ENCODE assay signal across 8 mouse cellular contexts in genomic region chr4:127989347-127989995, GRCm38 (mm10). TPM values are rescaled to one million over a fixed set of nuclear protein-coding genes. Genes with fewer than 3 reads are reported as not detected.
DNase-seq lines count a peak whose midpoint lies in the region; ATAC-seq and TF ChIP-seq lines count a peak whose summit lies in the region.
"Had no signal": no experiment of that assay in that cellular context is flagged by ENCODE, and none has a peak within 500 bp of the region (broad histone marks: within the 10 kb centered on the region; RNA-seq: fewer than 3 reads in every experiment).

No protein-coding gene starts in this region.

- H3K9ac ChIP-seq in neural tube, embryonic 11.5 days (ENCODE audit: low read length) = no peak overlapping the region

- H3K9me3 ChIP-seq in embryonic facial prominence, embryonic 10.5 days = no peaks in the 10 kb centered on the region
- H3K9me3 ChIP-seq in neural tube, embryonic 11.5 days (ENCODE audit: control insufficient read depth, low read length) = no peaks in the 10 kb centered on the region

- DNase-seq in cerebellum, adult 8-10 months = peak; percentile 67
- DNase-seq in embryonic facial prominence, embryonic 10.5 days (ENCODE audit: low spot score) = peak; percentile 54
- peak; percentile 55 to 68 for DNase-seq in layer of hippocampus, adult 2 months (ENCODE audit: low spot score in 2 of 2)
- DNase-seq in neural tube, embryonic 11.5 days (ENCODE audit: low spot score) = peak; percentile 58
- DNase-seq in adipocyte (ENCODE audit: low spot score) = no peak
- DNase-seq in urinary bladder, adult 18-20 months (ENCODE audit: low spot score in 2 of 2) = no peak

- H3K27ac ChIP-seq in embryonic facial prominence, embryonic 10.5 days (replicated peaks) = no peak overlapping the region
- no peak overlapping the region for H3K27ac ChIP-seq in layer of hippocampus, adult 2 months
- H3K27ac ChIP-seq in neural tube, embryonic 11.5 days (ENCODE audit: low read depth, low read length) = no peak overlapping the region

- H3K27me3 ChIP-seq in embryonic facial prominence, embryonic 10.5 days (replicated peaks; ENCODE audit: low read depth, poor library complexity, severe bottlenecking) = peaks cover 67% of the 10 kb centered on the region
- peaks cover 45% of the 10 kb centered on the region for H3K27me3 ChIP-seq in neural tube, embryonic 11.5 days (ENCODE audit: control insufficient read depth, insufficient read depth, low read length)

- ATAC-seq in neural tube, embryonic 11.5 days (ENCODE audit: insufficient read depth, low FRiP score, low TSS enrichment) = no peak
- ATAC-seq in granulocyte monocyte progenitor cell, adult 5-6 weeks (replicated peaks; ENCODE audit: poor library complexity, severe bottlenecking) = no peak

- WGBS in embryonic facial prominence, embryonic 10.5 days = 7% methylated on average over 18 of the region's 18 CpGs
- 7% methylated on average over 18 of the region's 18 CpGs for WGBS in neural tube, embryonic 11.5 days

- H3K4me3 ChIP-seq in embryonic facial prominence, embryonic 10.5 days = peak overlapping the region; percentile 66
- H3K4me3 ChIP-seq in layer of hippocampus, adult 2 months = peak overlapping the region; percentile 80
- H3K4me3 ChIP-seq in neural tube, embryonic 11.5 days (ENCODE audit: low read depth, low read length) = peak overlapping the region; percentile 54

- H3K4me2 ChIP-seq in neural tube, embryonic 11.5 days (ENCODE audit: low read depth) = peak overlapping the region; percentile 83

- peaks cover 35% of the 10 kb centered on the region for H3K4me1 ChIP-seq in embryonic facial prominence, embryonic 10.5 days
- H3K4me1 ChIP-seq in neural tube, embryonic 11.5 days (ENCODE audit: control insufficient read depth, insufficient read depth, low read length) = peaks cover 3% of the 10 kb centered on the region; the same call in 1 of the 2 replicates

- H3K36me3 ChIP-seq in embryonic facial prominence, embryonic 10.5 days (replicated peaks) = no peaks in the 10 kb centered on the region
- no peaks in the 10 kb centered on the region for H3K36me3 ChIP-seq in neural tube, embryonic 11.5 days (ENCODE audit: control insufficient read depth, insufficient read depth, low read length)

- peak; percentile 88 for TF ChIP-seq CTCF in layer of hippocampus, adult 2 months (conservative IDR thresholded peaks at IDR 0.05)

RNA-seq across cellular contexts. Expression of gene Csmd2, which starts 1.8 kb away (rescaled TPM):
- 0.29 and 0.31 TPM in 2 replicates for polyA plus RNA-seq in embryonic facial prominence, embryonic 10.5 days (2016; fragmentation: Nextera tagmentation; extraction: Ambion mirVana)
- 10 to 100 TPM; 43.1 to 48.9 TPM for total RNA-seq in layer of hippocampus, adult 2 months (2021)
- 1.1 and 1.4 TPM in 2 replicates for polyA plus RNA-seq in neural tube, embryonic 11.5 days (2014; fragmentation: Nextera tagmentation; extraction: Ambion mirVana)
- total RNA-seq in granulocyte monocyte progenitor cell, adult 5-6 weeks (2014; fragmentation: Nextera tagmentation) = not detected in 2 replicates
- total RNA-seq in granulocyte monocyte progenitor cell, adult 5-6 weeks (2017) = not detected in 2 replicates

RNA-seq across cellular contexts. Expression of gene CK137956, which starts 18.7 kb away (rescaled TPM):
- 0.26 and 0.39 TPM in 2 replicates for polyA plus RNA-seq in embryonic facial prominence, embryonic 10.5 days (2016; fragmentation: Nextera tagmentation; extraction: Ambion mirVana)
- total RNA-seq in layer of hippocampus, adult 2 months (2021) = under 1 TPM; 0.67 to 0.74 TPM
- polyA plus RNA-seq in neural tube, embryonic 11.5 days (2014; fragmentation: Nextera tagmentation; extraction: Ambion mirVana) = 0.48 and 0.50 TPM in 2 replicates
- not detected in 2 replicates for total RNA-seq in granulocyte monocyte progenitor cell, adult 5-6 weeks (2014; fragmentation: Nextera tagmentation)
- not detected in 2 replicates for total RNA-seq in granulocyte monocyte progenitor cell, adult 5-6 weeks (2017)
- polyA plus RNA-seq: intestine, embryonic 14.5 days had no signal

Comparison
In these comparisons a context has a peak if more than half of its experiments do, and no peak if none do; other contexts are left out.
1. DNase-seq: peak in cerebellum, adult 8-10 months (single experiment), embryonic facial prominence, embryonic 10.5 days (single experiment), layer of hippocampus, adult 2 months (2 of 2) and neural tube, embryonic 11.5 days (single experiment); none in adipocyte (single experiment) and urinary bladder, adult 18-20 months (0 of 2).
2. RNA of gene Csmd2, which starts 1.8 kb away (total RNA-seq): 43.1 to 48.9 TPM in layer of hippocampus, adult 2 months; not detected in granulocyte monocyte progenitor cell, adult 5-6 weeks; every median in the first group is over 10 times any median in the second.
3. Peak in every context shown above with its lines, with median percentiles within 50 percentile points of each other: H3K4me3 ChIP-seq.